Mouse (Mus musculus): ENCODE measurements at regions not wholly inside any gene's neighbourhood (a gene's known extent, or its start where the extent isn't known, plus 50 kb on each side); places are given as distances from the start of the nearest gene placed in this dataset.

DNA sequence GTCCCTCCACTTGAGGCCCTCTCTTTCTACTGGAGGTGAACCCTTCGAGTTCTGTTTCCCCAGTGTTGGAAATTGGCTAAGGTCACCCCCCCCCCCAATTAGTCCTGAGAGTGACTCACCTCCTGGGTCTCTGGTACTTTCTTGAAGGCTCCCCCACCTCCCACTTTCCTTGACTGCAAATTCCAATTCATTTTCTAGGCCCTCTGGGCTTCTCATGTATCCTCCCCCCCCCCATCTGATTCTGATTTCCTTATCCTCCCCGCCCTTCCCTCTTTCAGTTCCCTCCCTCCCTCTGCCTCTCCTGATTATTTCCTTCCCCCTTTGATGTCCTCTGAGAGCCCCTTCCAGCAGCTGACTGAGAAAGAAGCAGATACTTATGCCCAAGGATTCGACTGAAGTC lies 1632.7 kb downstream of the Efna5 start:
- TF ChIP-seq CTCF (IDR thresholded peaks at IDR 0.05; ENCODE audit: borderline replicate concordance, insufficient read depth, low read depth, low read length): no peak
- no peak for TF ChIP-seq POLR2A (IDR thresholded peaks at IDR 0.05; ENCODE audit: borderline replicate concordance, insufficient read depth, low read length)

Measured in cerebellum, adult 2 months (tissue).